Mouse (Mus musculus) inflammation-experienced regulatory T-cells (primary cell): ENCODE results near the gene Gm8271. TPM values are rescaled to one million over a fixed set of nuclear protein-coding genes. Genes with fewer than 3 reads are reported as not detected.

ENCODE experiments used
- polyA plus RNA-seq, 2 experiments: library from polyadenylated mRNA; unstranded; fragments of 100-300 nt; shearing (Covaris generic); gene quantifications; one replicate each; pipeline ENCODE4 v1.2.1; 2017

Gm8271 gene
- polyA plus RNA-seq = not detected

DNA sequence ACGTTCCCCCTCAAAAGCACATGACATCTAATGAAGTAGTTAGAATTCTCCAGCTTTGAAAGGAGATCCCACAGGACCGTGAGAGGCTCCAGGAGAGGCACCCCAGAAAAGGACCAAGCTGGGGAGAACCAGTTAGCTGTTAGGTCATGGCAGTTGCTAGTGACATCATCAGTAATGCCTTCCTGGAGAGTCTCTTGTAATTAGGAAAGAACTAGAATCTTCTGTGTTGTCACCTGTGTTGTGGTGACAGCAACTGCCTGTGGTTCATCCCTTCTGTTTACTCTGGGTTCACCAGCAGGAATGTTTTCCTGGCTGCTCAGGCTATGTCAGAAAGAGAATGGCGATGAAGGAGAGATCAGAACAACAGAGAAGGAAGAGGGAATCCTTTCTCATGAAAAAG lies at the start of gene Gm8271:
Gene Gm8271, plus strand, starts transcription at position 301 of the 400 bp plus-strand sequence.

DNA sequence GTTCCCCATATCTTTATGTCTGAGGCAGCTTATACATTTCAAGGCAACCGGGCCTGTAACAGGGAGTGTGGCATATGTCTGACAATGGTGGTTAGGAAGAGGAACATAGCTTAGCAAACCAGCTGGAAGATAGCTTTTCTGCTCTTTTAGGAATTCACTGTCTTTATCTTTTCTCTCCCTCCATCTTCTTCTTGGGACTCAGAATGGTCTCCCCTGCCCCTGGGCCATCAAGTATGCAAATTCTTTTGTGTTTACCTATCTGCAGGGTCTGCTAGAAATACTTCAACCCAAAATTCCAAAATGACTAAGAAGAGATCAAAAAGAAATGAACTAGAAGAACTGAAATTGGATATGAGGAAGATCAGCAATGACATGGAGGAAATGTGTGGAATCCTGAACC lies 21.4 kb upstream of the Gm8271 start, which contains the start of gene Gm3317:
Gene Gm3317, plus strand, starts transcription at position 301 of the 400 bp plus-strand sequence.

Other genes with a start within 250 kb of the Gm8271 start
- under 1 TPM; 0.44 to 0.46 TPM for gene Gm8297, start 201.9 kb upstream of the Gm8271 start, polyA plus RNA-seq
- not detected for gene Gm3298, start 169.9 kb upstream of the Gm8271 start, polyA plus RNA-seq
- gene 4930555G01Rik, start 135.2 kb upstream of the Gm8271 start, polyA plus RNA-seq = 1 to 10 TPM in 1 of 2 experiments, not detected in 1; 1.2 TPM
- gene Gm8281, start 114.8 kb upstream of the Gm8271 start, polyA plus RNA-seq = 10 to 100 TPM in 1 of 2 experiments, 1 to 10 TPM in 1; 4.1 to 13.0 TPM
- gene Gm8279, start 54.3 kb upstream of the Gm8271 start, polyA plus RNA-seq = under 1 TPM in 1 of 2 experiments, not detected in 1; 0.14 TPM
- under 1 TPM in 1 of 2 experiments, not detected in 1; 0.62 TPM for gene Gm3317, start 21.3 kb upstream of the Gm8271 start, polyA plus RNA-seq
- gene Gm3526, start 74.8 kb downstream of the Gm8271 start, polyA plus RNA-seq = not detected
- not detected for gene Gm3542, start 149.1 kb downstream of the Gm8271 start, polyA plus RNA-seq
- 10 to 100 TPM in 1 of 2 experiments, not detected in 1; 12.7 TPM for gene Gm3500, start 203.3 kb downstream of the Gm8271 start, polyA plus RNA-seq